Mouse (Mus musculus) kidney, embryonic 16.5 days (tissue): ENCODE measurements around the gene Mras. TPM values are rescaled to one million over a fixed set of nuclear protein-coding genes. Genes with fewer than 3 reads are reported as not detected.

ENCODE experiments used
- ATAC-seq: fragments of 200-750 bp; cut with Nextera tagmentation; 2 replicates; pipeline ENCODE4 v1.8.0; 2017; ENCODE audit warnings: moderate TSS enrichment; ENCODE audit not compliant: low FRiP score, low TSS enrichment
- H3K27ac ChIP-seq: fragments of 300-500 bp; sonication (generic); 2 replicates; pipeline ENCODE4 v1.5.1; 2014; ENCODE audit warnings: low read length
- H3K27me3 ChIP-seq: fragments of 300-500 bp; sonication (generic); 2 replicates; pipeline ENCODE4 v1.6.1; 2014; ENCODE audit warnings: low read length, control low read depth, mixed read lengths; ENCODE audit not compliant: insufficient read depth
- H3K36me3 ChIP-seq: fragments of 300-500 bp; sonication (generic); 2 replicates; pipeline ENCODE4 v1.6.1; 2014; ENCODE audit warnings: low read length, control low read depth, mixed read lengths; ENCODE audit not compliant: insufficient read depth
- H3K4me1 ChIP-seq: fragments of 300-500 bp; sonication (generic); 2 replicates; pipeline ENCODE4 v1.6.1; 2014; ENCODE audit warnings: low read length, control low read depth, mixed read lengths; ENCODE audit not compliant: insufficient read depth
- H3K4me2 ChIP-seq: fragments of 300-500 bp; sonication (generic); replicated peaks from 2 replicates; pipeline ENCODE4 v1.6.1; 2014; ENCODE audit warnings: low read depth, low read length
- H3K4me3 ChIP-seq: fragments of 300-500 bp; sonication (generic); 2 replicates; pipeline ENCODE4 v1.5.1; 2014; ENCODE audit warnings: mild to moderate bottlenecking, low read length
- H3K9ac ChIP-seq: fragments of 300-500 bp; sonication (generic); replicated peaks from 2 replicates; pipeline ENCODE4 v1.6.1; 2014; ENCODE audit warnings: low read length
- H3K9me3 ChIP-seq: fragments of 300-500 bp; sonication (generic); 2 replicates; pipeline ENCODE4 v1.6.1; 2016; ENCODE audit warnings: low read length, control low read depth
- WGBS: fragments of 180-500 bp; shearing (Covaris S2); extraction: QIAGEN DNeasy Blood & Tissue Kit; methylation state at CpG from one replicate; pipeline ENCODE4 v1.1.7; 2014; 5-methylcytosine and 5-hydroxymethylcytosine counted together
- polyA plus RNA-seq: library from polyadenylated mRNA; unstranded; fragments of >200 nt; fragmentation: Nextera tagmentation; extraction: Ambion mirVana; gene quantifications from 2 replicates; pipeline ENCODE4 v1.2.1, GENCODE M21; 2015

The Mras gene
- polyA plus RNA-seq, result 10.7 and 15.7 TPM in 2 replicates

DNA sequence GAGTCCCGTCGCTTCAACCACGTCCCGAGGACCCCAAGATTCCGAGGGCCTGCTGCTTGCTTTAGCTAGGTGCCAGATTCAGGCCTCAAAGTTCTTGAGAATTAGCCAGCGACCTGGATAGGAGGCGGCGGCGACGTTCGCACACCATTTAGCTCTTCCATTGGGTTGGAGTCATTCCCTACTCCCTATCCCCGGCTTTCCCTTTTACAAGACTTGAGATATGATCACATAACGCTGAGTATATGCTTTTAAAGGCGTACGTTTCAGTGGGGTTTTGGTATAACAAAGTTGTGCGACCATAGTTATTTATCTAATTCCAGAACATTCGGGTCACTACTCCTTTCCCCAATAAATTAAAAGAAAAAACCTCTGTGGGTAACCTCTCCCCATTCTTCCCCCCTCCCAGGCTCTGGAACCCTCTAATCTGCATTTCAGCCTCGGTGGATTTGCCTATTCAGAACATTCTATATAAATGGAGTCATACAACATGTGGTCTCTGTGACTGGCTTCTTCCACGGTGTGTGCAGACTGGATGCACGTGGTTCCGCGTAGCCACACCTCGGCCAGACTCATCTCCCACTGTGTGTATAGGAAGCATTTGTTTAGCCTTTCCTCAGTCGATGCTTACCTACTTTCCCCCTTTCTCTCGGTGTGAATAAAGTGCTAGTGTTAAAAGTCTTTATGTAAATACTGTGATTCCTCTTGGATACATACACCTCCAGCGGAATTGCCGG, at the start of gene Mras:
Gene Mras, minus strand, starts transcription at position 351 of the 734 bp plus-strand sequence.
- Histone ChIP-seq H3K4me1 (peaks cover 27% of the 10 kb centered on the region), H3K4me3 (peak within 1 kb of the TSS; percentile 74), H3K36me3 (no peaks in the 10 kb centered on the region), H3K27me3 (peaks cover 24% of the 10 kb centered on the region), H3K4me2 (peak within 1 kb of the TSS; percentile 93), H3K9me3 (no peaks in the 10 kb centered on the region), H3K9ac (peak within 1 kb of the TSS; percentile 78), H3K27ac (peak within 1 kb of the TSS; percentile 66; the same call in 1 of the 2 replicates)
- WGBS, result 20% methylated on average over 27 of the region's 27 CpGs
- no peak for ATAC-seq

DNA sequence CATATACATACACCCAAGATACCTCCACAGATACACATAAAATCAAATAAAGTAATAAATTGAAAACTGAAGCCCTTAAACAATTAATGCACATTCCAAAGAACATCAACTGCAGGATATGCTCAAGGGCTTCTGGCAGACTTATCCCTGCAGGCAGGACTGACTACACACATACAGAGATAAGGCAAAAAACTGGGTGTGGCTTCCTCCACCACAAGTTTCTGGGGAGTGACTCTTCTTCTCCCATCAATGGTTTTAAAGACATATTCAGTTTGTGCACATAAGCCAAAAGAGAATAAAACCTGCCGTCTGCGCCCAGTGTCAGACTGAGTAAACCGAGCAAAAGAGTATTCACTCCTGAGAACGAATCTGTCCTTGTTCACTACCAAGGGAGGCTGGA, 48.0 kb upstream of the Mras start:
- no peak for ATAC-seq
- 96% methylated on average over 4 of the region's 4 CpGs for WGBS

DNA sequence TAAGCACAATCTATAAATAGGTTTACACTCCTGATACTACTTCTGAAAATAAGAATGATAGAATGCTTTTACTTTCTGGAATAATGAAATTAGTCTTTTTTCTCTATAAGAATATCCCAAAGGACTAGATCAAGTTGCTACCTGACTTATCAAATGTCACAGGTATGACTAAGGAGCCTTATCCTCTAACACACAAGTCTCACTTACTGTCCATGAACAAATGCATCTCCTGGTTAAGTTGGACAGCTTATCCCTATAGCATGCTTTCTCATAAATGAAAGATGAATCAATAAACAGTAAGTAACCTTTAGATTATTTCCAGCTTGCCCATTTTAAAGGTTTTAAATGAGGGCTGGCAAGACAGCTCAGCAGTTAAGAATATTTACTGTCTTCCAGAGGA, 47.5 kb upstream of the Mras start:
- Histone ChIP-seq H3K27me3 (no peaks in the 10 kb centered on the region), H3K36me3 (peaks cover 26% of the 10 kb centered on the region), H3K9me3 (no peaks in the 10 kb centered on the region), H3K4me1 (no peaks in the 10 kb centered on the region), H3K4me2 (no peak overlapping the region), H3K4me3 (no peak overlapping the region), H3K9ac (no peak overlapping the region), H3K27ac (no peak overlapping the region)
- ATAC-seq, result no peak

More for the DNA sequence above, 48.0 kb upstream of the Mras start:
- Histone ChIP-seq H3K9me3 (no peaks in the 10 kb centered on the region), H3K27ac (no peak overlapping the region), H3K36me3 (peaks cover 26% of the 10 kb centered on the region), H3K4me2 (no peak overlapping the region), H3K4me3 (no peak overlapping the region), H3K27me3 (no peaks in the 10 kb centered on the region), H3K9ac (no peak overlapping the region), H3K4me1 (no peaks in the 10 kb centered on the region)

DNA sequence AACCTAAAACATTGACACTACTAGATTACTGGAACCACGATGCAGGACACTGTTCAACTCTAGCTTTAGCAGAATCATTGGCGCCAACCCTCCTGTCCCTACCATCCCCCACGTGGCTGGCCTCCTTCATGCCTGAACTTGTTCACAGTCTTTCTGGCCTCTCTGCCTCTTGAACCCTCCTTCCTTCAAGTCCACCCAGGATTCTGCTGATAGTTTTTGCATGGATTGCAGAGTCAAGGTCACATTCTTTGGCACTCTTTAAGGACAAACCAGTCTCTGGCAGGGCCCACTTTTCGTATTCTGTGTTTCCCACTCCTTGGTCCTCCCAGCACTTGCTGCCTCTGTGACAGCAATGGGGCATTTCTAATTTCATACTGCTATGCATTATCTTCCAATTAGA, 46.0 kb upstream of the Mras start:
- Histone ChIP-seq H3K9me3 (no peaks in the 10 kb centered on the region), H3K36me3 (peaks cover 24% of the 10 kb centered on the region), H3K4me1 (no peaks in the 10 kb centered on the region), H3K4me3 (no peak overlapping the region), H3K4me2 (no peak overlapping the region), H3K27ac (no peak overlapping the region), H3K27me3 (no peaks in the 10 kb centered on the region), H3K9ac (no peak overlapping the region)
- no peak for ATAC-seq
- WGBS, result 85% methylated on average over 4 of the region's 4 CpGs

DNA sequence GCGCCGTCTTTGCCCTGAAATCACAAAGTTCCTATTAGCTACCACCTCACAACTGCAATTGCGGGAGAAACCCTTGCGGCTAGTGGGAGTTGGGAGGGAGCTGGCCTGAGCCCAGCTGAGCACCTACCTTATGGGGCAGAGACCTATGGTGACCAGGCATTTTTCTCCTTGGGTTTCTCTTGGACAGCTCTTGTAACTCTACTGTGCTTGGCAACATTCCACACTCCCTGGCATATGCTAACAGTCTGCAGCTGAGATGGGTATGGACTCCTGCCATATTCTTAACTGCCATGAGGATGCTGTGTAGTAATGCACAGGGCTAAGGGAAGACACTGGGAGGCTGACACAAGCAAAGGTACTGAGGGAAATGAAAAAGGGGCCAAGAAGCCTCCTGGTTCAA, 43.6 kb upstream of the Mras start:
- Histone ChIP-seq H3K4me3 (no peak overlapping the region), H3K9me3 (no peaks in the 10 kb centered on the region), H3K4me1 (no peaks in the 10 kb centered on the region), H3K27ac (no peak overlapping the region), H3K9ac (no peak overlapping the region), H3K27me3 (no peaks in the 10 kb centered on the region), H3K36me3 (peaks cover 14% of the 10 kb centered on the region), H3K4me2 (no peak overlapping the region)
- WGBS, result 90% methylated on average over 4 of the region's 4 CpGs
- no peak for ATAC-seq

DNA sequence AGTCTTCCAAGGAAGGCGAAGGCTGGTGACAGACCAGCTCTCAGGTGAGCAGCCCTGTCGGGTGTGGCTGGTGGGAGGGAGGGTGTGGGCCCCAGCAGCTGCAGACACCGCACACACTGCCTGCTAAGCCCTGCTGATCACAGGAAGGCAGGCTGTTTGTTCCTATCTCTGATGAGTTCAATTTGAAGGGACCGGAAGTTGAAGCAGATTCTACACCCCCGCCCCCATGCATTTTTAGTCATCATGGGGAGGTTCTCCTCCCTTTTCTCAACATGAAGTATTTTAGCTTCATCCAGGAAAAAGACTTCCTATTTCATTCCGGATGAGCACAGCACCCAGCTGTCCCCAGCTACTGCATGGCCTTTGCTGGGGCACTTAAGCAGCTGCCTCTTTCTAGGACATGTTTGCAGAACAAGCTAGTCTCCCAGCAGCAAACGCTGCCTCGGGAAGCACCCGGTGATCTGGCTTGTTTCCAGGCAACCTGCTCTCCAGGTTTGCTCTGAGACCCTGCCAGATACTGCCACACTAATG, 42.1 kb upstream of the Mras start:
- H3K27ac ChIP-seq, result no peak overlapping the region
- H3K27me3 ChIP-seq, result no peaks in the 10 kb centered on the region
- H3K4me1 ChIP-seq, result no peaks in the 10 kb centered on the region
- H3K36me3 ChIP-seq, result peaks cover 21% of the 10 kb centered on the region; the same call in 1 of the 2 replicates
- ATAC-seq, result no peak
- 58% methylated on average over 9 of the region's 9 CpGs for WGBS
- H3K9me3 ChIP-seq, result no peaks in the 10 kb centered on the region
- H3K9ac ChIP-seq, result no peak overlapping the region
- no peak overlapping the region for H3K4me3 ChIP-seq
- no peak overlapping the region for H3K4me2 ChIP-seq

DNA sequence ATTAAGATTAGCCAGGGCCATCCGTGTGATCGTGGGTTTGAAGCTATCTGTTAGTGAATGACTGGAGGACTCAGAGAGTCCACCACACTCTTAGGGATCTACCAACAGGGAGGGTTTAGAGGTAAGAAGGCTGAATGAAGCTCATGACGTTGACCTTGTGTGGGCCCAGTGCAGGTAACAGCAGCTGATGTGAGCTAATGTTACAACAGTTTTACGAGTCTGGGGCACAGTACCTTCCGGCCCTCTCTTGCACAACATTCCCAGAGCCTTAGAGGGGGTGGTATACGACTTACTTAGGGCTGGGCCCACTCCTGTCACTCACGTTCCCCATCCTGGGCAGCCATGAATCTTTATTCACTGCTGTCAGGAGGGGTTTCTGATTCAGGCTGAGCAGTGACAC, 34.2 kb upstream of the Mras start:
- ATAC-seq, result no peak
- Histone ChIP-seq H3K9ac (no peak overlapping the region), H3K9me3 (no peaks in the 10 kb centered on the region), H3K27ac (no peak overlapping the region), H3K36me3 (peaks cover 8% of the 10 kb centered on the region; the same call in 1 of the 2 replicates), H3K27me3 (no peaks in the 10 kb centered on the region), H3K4me1 (no peaks in the 10 kb centered on the region), H3K4me3 (no peak overlapping the region), H3K4me2 (no peak overlapping the region)
- 51% methylated on average over 7 of the region's 7 CpGs for WGBS

DNA sequence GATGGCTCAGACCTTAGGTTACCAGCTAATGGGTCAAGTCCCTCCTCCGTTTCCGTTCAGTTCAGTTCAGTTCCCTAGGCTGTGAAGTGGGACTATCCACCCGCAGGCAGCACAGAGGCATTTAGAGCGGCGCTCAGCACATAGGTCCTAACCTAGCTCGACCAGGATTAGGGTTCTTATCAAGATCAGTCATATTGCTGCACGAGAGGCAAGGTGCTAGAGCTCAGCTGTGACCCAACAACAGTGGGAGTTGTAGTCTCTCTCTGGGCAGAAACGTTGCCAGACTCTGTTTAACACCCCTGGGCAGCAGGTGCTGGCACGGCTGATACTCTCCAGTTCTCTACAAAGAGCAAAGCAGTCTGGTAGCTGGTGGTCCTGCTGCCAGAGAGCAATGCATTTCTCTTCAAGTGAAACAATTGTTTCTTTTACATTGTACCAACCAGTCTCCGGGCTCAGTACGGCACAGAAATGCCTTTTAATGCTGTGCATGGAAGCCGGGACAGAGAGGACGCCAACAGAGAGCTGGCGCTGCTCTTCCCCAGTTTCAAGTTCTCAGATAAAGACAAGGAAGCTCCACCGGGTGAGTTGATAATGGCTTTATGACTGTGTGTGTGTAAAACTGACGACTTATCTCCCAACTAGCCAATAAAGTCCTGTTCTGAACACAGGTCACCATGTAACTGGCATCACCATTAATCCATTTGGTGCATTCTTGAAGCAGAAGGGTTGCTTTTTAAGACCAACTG, 33.3 kb upstream of the Mras start:
- ATAC-seq, result no peak
- H3K9ac ChIP-seq, result no peak overlapping the region
- H3K4me2 ChIP-seq, result no peak overlapping the region
- H3K9me3 ChIP-seq, result no peaks in the 10 kb centered on the region
- 47% methylated on average over 16 of the region's 16 CpGs for WGBS
- no peak overlapping the region for H3K4me3 ChIP-seq
- H3K27ac ChIP-seq, result no peak overlapping the region
- H3K4me1 ChIP-seq, result no peaks in the 10 kb centered on the region
- H3K36me3 ChIP-seq, result 0 out of 2 replicates have a peak, but pooled peaks cover 7% of the 10 kb centered on the region
- no peaks in the 10 kb centered on the region for H3K27me3 ChIP-seq

DNA sequence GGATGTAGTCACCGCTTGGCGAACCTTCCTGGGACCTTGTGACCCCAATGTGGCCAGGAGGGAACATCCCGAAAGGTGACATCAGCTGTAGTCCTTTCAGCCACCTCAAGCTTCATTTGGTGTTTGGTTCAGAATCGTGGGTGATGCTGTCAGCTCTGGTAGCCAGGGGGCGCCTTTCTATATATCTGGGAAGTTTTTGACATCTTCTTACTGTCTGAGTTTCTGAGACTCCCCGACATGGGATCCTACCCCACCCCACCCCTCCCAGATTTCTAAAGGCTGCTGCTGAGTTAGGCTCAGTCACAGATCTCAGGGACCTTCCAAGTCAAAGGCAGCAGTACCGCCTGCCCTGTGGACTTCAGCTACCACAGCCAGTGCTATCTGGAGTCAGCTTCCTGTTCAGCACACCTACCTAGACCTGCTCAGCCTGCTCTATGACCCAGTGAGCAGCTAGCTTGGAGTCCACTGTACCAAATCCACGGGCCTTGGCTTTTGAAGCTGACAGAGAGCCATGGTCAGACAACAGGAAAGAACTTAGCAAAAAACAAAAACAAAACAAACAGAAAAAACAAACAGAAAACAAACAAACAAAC, 32.6 kb upstream of the Mras start:
- H3K4me3 ChIP-seq, result no peak overlapping the region
- H3K27me3 ChIP-seq, result no peaks in the 10 kb centered on the region
- H3K9ac ChIP-seq, result no peak overlapping the region
- no peak overlapping the region for H3K4me2 ChIP-seq
- 60% methylated on average over 8 of the region's 8 CpGs for WGBS
- H3K9me3 ChIP-seq, result no peaks in the 10 kb centered on the region
- H3K27ac ChIP-seq, result no peak overlapping the region
- no peaks in the 10 kb centered on the region for H3K4me1 ChIP-seq
- ATAC-seq, result peak; percentile 29; the same call in 1 of the 2 replicates
- 0 out of 2 replicates have a peak, but pooled peaks cover 2% of the 10 kb centered on the region for H3K36me3 ChIP-seq
